Mouse (Mus musculus): ENCODE data around the gene Krt39.

Krt39 gene

GRCm38 (mm10) chr11:99469228-99469627, 51.9 kb downstream of the Krt39 start:
- no peak for DNase-seq

- no peak for DNase-seq
These were observed 52.6 kb downstream of the Krt39 start for GRCm38 (mm10) chr11:99468566-99468965.

GRCm38 (mm10) chr11:99466316-99466715, 54.8 kb downstream of the Krt39 start:
- no peak for DNase-seq

GRCm38 (mm10) chr11:99464836-99465235, 56.3 kb downstream of the Krt39 start:
- DNase-seq = peak; percentile 59
